Mouse (Mus musculus) embryonic facial prominence, embryonic 10.5 days (tissue): ENCODE measurements around the gene Hoxc6. TPM values are rescaled to one million over a fixed set of nuclear protein-coding genes. Genes with fewer than 3 reads are reported as not detected.

Experiments used
- DNase-seq: peaks from one replicate; pipeline ENCODE4 v3.0.0-alpha.2; 2017; ENCODE audit warnings: low spot score
- H3K27ac ChIP-seq: fragments of 300-500 bp; sonication (generic); replicated peaks from 2 replicates; pipeline ENCODE4 v1.5.1; 2016; ENCODE audit warnings: mild to moderate bottlenecking
- H3K27me3 ChIP-seq: fragments of 300-500 bp; sonication (generic); replicated peaks from 2 replicates; pipeline ENCODE4 v1.6.1; 2016; ENCODE audit warnings: low read depth, mild to moderate bottlenecking; ENCODE audit not compliant: poor library complexity, severe bottlenecking
- H3K36me3 ChIP-seq: fragments of 300-500 bp; sonication (generic); replicated peaks from 2 replicates; pipeline ENCODE4 v1.6.1; 2016; ENCODE audit warnings: mild to moderate bottlenecking, moderate library complexity
- H3K4me1 ChIP-seq: fragments of 300-500 bp; sonication (generic); 2 replicates; pipeline ENCODE4 v1.6.1; 2016
- H3K4me3 ChIP-seq: fragments of 300-500 bp; sonication (generic); 2 replicates; pipeline ENCODE4 v1.5.1; 2016; ENCODE audit warnings: mild to moderate bottlenecking, moderate library complexity
- H3K9me3 ChIP-seq: fragments of 300-500 bp; sonication (generic); 2 replicates; pipeline ENCODE4 v1.6.1; 2016; ENCODE audit warnings: mild to moderate bottlenecking
- WGBS: fragments of 180-500 bp; shearing (Covaris S2); methylation state at CpG from one replicate; pipeline ENCODE4 v1.1.7; 2016; 5-methylcytosine and 5-hydroxymethylcytosine counted together
- polyA plus RNA-seq: library from polyadenylated mRNA; unstranded; fragments of >200 nt; fragmentation: Nextera tagmentation; extraction: Ambion mirVana; gene quantifications from 2 replicates; pipeline ENCODE4 v1.2.1, GENCODE M21; 2016

Hoxc6 gene
- polyA plus RNA-seq, 1 experiment from 2014 or later, result not detected

DNA sequence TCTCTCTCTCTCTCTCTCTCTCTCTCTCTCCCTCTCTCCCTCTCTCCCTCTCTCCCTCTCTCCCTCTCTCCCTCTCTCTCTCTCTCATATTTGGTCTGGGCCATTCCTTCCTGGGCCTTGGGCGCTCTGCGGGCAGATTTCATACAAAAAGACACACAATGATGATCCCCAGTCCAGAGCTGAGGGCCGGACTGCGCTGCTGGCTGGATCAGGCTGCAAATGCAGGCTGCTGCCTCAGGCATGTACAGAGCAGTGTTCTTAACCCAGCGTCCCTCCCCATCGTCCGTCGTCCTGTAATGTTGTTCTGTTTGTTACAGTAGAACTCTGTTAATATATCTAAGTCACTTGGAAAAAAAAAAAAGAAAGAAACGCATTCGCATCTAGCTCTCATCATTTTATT lies 13.5 kb upstream of the Hoxc6 start:
- no peak overlapping the region for H3K4me3 ChIP-seq
- H3K4me1 ChIP-seq, result peaks cover 10% of the 10 kb centered on the region
- H3K27ac ChIP-seq, result no peak overlapping the region
- H3K9me3 ChIP-seq, result no peaks in the 10 kb centered on the region
- H3K27me3 ChIP-seq, result peaks cover 100% of the 10 kb centered on the region
- no peaks in the 10 kb centered on the region for H3K36me3 ChIP-seq
- under 1% methylated on average over 10 of the region's 10 CpGs for WGBS
- no peak for DNase-seq

DNA sequence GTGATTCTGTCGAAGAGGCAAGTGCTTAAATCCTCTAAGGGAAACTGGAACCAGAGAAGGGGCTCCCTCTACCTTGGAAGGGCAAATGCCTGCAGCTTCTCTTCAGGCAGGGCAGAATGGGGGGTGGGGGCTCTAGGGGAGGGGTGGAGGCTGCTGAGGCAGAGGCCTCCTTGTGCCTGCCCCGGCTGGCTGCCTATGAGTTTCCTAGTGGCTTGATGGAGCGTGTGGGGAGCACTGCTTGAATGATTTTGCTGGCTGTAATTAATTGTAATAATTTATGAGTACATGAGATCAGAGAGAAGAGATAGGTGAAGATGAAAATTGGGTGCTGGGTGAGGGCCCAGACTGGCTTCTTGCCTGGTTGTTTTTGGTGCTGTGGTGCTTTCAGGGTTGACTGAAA lies 13.1 kb upstream of the Hoxc6 start:
- Histone ChIP-seq H3K9me3 (no peaks in the 10 kb centered on the region), H3K27me3 (peaks cover 100% of the 10 kb centered on the region), H3K36me3 (no peaks in the 10 kb centered on the region), H3K4me1 (peaks cover 10% of the 10 kb centered on the region), H3K4me3 (no peak overlapping the region), H3K27ac (no peak overlapping the region)
- DNase-seq, result no peak
- WGBS, result 2% methylated on average over 3 of the region's 3 CpGs

DNA sequence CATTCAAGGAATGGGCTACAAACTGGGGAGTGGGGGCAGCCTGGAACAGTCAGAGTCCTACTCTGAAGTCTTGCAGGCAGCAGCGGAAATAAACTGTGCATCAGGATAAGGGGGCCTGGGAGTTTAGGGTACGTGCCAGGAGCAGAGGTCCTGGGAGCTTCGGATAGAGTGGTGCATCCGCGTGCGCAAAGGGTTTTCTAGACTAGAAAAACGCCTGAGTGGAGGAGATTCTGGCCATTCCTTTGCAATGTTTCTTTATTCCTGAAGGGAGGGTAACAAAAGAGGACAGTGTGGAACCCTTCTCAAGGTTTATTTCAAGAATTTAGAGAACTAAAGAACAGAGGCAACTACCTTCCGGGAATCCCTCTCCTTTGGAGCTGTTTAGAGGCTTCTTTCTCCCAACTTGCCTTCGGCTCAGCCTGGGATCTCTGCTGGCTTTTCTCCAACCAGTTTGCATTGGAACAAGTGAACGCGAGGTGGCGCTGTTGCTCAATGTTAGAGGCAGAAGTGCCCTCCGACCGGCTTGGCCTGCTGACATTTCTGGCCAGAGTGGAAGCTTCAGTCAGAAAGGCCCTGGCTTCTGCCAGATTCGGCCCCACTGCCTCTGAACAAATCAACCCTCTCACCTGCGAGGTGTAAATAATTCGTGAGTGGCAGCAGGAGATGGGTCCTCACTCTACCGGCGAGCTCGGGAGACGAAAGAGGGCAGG lies 10.8 kb upstream of the Hoxc6 start:
- Histone ChIP-seq H3K27ac (no peak overlapping the region), H3K9me3 (no peaks in the 10 kb centered on the region), H3K4me1 (peaks cover 3% of the 10 kb centered on the region; the same call in 1 of the 2 replicates), H3K4me3 (no peak overlapping the region), H3K27me3 (peaks cover 100% of the 10 kb centered on the region), H3K36me3 (no peaks in the 10 kb centered on the region)
- 2% methylated on average over 21 of the region's 21 CpGs for WGBS
- peak; percentile 92 for DNase-seq

- H3K36me3 ChIP-seq, result no peaks in the 10 kb centered on the region
- no peak overlapping the region for H3K27ac ChIP-seq
- no peak for DNase-seq
- no peak overlapping the region for H3K4me3 ChIP-seq
- WGBS, result 9% methylated on average over 5 of the region's 5 CpGs
- H3K4me1 ChIP-seq, result peaks cover 3% of the 10 kb centered on the region; the same call in 1 of the 2 replicates
- H3K9me3 ChIP-seq, result no peaks in the 10 kb centered on the region
- H3K27me3 ChIP-seq, result peaks cover 100% of the 10 kb centered on the region
Observed at GRCm38 (mm10) chr15:102988078-102988477, 10.0 kb upstream of the Hoxc6 start.

DNA sequence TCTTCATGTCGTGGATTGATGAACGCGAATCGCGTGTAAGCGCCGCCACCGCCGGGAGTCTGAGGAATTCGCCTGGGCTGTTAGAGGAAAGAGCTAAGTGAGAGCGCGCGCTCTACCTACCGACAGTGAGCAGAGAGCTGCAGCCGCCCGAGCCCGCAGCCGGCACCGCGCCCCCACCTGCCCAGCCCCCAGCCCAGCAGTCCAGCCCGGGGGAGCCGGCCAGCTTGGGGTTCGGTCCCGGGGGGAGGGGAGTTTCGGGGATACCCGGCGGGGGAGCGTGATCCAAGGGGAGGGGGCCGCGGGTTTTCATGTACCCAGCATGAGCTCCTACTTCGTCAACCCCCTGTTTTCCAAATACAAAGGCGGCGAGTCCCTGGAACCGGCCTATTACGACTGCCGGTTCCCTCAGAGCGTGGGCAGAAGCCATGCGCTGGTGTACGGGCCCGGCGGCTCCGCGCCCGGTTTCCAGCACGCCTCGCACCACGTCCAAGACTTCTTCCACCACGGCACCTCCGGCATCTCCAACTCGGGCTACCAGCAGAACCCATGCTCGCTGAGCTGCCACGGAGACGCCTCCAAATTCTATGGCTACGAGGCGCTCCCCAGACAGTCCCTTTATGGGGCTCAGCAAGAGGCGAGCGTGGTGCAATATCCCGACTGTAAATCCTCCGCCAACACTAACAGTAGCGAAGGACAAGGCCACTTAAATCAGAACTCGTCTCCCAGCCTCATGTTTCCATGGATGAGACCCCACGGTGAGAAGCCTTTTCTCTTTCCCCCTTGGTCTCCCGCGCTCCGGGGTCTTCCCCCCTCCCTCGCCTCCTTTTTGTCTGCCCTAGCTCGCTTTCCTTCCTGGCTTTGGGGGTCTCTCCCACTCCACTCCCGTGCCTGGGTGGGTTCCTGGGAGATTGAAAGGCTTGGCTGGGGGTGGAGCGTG lies 7.3 kb upstream of the Hoxc6 start, which contains the start of gene Hoxc8:
Gene Hoxc8 (plus strand): TSS at position 147 of the 937 bp plus-strand sequence.
- DNase-seq, result no peak
- Histone ChIP-seq H3K27me3 (peaks cover 100% of the 10 kb centered on the region), H3K4me3 (no peak within 1 kb of the TSS), H3K9me3 (no peaks in the 10 kb centered on the region), H3K36me3 (no peaks in the 10 kb centered on the region), H3K4me1 (peaks cover 3% of the 10 kb centered on the region; the same call in 1 of the 2 replicates), H3K27ac (no peak within 1 kb of the TSS)
- WGBS, result 1% methylated on average over 69 of the region's 69 CpGs

DNA sequence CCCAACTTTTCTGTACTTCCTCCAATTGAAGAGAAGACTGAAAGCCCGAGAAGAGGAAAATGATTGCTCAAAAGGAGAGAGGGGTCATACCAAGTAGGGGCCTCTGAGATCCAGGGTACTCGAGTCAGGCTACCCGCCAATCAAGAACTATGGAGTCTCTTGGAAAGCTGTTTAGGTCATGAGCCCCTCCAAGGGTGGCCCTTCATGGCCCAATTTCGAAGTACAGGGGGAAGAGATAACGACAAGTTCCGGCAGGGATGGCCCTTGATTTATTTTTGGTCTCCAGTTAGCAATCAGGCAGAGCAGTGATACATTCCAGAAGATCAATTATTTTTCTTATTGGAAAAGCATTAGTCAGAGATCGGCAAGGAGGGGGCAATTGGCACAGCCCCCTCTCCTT lies 6.3 kb upstream of the Hoxc6 start:
- no peaks in the 10 kb centered on the region for H3K36me3 ChIP-seq
- H3K4me3 ChIP-seq, result no peak overlapping the region
- H3K9me3 ChIP-seq, result no peaks in the 10 kb centered on the region
- no peak overlapping the region for H3K27ac ChIP-seq
- DNase-seq, result no peak
- peaks cover 3% of the 10 kb centered on the region; the same call in 1 of the 2 replicates for H3K4me1 ChIP-seq
- H3K27me3 ChIP-seq, result peaks cover 100% of the 10 kb centered on the region
- 3% methylated on average over 7 of the region's 7 CpGs for WGBS

DNA sequence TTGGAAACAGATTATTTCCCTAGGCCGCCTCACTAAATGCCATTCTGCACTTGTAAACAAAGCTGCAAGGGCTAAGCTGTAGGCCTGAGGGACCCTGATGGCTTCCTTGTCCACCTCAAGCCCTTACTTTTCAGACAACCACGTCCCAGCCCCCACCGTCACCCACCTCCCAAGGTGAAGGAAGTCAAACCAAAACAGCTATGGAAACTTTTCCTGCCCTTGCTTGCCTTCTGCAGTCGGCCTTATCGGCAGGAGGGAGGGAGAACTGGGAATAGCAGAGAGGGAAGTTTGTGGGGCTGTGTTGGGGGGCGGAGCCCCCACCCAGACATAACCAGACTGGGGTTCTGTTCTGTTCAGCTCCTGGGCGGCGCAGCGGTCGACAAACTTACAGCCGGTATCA lies 5.9 kb upstream of the Hoxc6 start:
- H3K27me3 ChIP-seq, result peaks cover 100% of the 10 kb centered on the region
- no peaks in the 10 kb centered on the region for H3K9me3 ChIP-seq
- H3K4me3 ChIP-seq, result no peak overlapping the region
- peaks cover 3% of the 10 kb centered on the region; the same call in 1 of the 2 replicates for H3K4me1 ChIP-seq
- H3K36me3 ChIP-seq, result no peaks in the 10 kb centered on the region
- under 1% methylated on average over 11 of the region's 11 CpGs for WGBS
- no peak overlapping the region for H3K27ac ChIP-seq
- no peak for DNase-seq

DNA sequence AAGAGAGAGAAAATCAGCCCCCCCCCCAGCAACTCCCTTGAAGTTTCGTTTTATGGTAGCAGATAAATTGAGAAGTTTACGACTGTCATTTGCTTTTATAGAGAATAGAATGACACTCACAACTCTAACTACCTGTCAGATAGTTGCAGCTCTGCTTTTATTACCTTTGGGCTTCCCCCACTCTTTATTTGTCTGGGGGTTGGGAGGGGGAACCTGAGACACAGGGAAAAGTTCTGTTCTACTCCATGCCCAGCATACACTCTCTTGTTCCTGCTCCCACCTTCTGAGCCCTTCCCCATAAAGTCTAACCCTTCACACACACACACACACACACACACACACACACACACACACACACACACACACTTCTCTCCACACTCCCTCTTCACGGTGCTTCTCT lies 5.2 kb upstream of the Hoxc6 start:
- no peak overlapping the region for H3K27ac ChIP-seq
- no peak overlapping the region for H3K4me3 ChIP-seq
- H3K9me3 ChIP-seq, result no peaks in the 10 kb centered on the region
- peaks cover 3% of the 10 kb centered on the region; the same call in 1 of the 2 replicates for H3K4me1 ChIP-seq
- no peak for DNase-seq
- under 1% methylated on average over 3 of the region's 3 CpGs for WGBS
- peaks cover 100% of the 10 kb centered on the region for H3K27me3 ChIP-seq
- no peaks in the 10 kb centered on the region for H3K36me3 ChIP-seq

- Histone ChIP-seq H3K4me1 (peaks cover 19% of the 10 kb centered on the region), H3K4me3 (no peak overlapping the region), H3K9me3 (no peaks in the 10 kb centered on the region), H3K27ac (no peak overlapping the region), H3K27me3 (peaks cover 100% of the 10 kb centered on the region), H3K36me3 (no peaks in the 10 kb centered on the region)
- no peak for DNase-seq
- WGBS, result 2% methylated on average over 9 of the region's 9 CpGs
Observed at GRCm38 (mm10) chr15:102996548-102996947, 1.5 kb upstream of the Hoxc6 start.

DNA sequence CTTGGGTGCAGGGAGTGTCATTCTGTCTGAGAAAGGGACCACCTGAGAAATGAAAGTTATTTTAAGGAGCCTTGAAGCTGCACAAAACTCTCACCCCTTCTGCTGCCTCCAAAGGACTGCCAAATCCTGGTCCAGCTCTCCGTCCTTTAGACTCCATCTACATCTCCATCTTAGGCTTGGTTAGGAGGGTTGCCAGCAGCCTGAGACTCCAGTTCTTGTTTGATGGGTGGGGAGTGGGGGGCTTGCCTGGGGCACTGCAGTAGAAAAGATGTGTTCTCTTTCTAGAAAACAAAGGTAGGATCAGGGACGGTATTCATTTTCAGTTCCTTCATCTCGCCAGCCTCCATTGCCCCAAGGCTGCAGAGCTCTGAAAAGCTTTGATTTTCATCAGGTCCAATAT lies 626 bp upstream of the Hoxc6 start:
- Histone ChIP-seq H3K27me3 (peaks cover 100% of the 10 kb centered on the region), H3K27ac (no peak overlapping the region), H3K36me3 (no peaks in the 10 kb centered on the region), H3K9me3 (no peaks in the 10 kb centered on the region), H3K4me1 (peaks cover 19% of the 10 kb centered on the region), H3K4me3 (no peak overlapping the region)
- WGBS, result under 1% methylated on average over 3 of the region's 3 CpGs
- no peak for DNase-seq

DNA sequence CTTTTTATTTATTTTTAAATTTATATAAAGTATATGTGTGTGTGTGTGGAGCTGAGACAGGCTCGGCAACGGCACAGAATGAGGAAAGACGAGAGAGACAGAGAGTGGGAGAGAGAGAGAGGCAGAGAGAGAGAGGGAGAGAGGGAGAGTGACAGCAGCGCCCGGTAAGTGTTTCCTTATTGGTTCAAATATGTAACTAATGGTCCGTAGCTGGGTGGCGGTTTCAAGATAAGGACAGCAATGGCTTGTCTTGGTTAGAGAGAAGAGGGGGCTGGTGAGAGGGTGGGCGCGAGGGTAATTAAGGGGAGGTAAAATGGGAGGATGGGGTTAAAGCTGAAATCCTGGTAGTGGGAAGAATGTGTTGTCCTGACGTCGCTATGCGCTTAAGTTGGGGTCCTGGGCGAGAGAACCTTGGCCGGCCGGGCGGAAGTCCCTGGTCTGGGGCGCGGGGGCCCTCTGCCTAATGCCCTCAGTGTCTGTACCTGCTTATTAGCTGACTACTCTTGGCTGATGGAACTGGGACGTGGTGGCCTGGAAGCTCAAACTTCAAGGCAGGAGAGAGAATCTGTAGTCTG lies 638 bp downstream of the Hoxc6 start:
- no peaks in the 10 kb centered on the region for H3K9me3 ChIP-seq
- WGBS, result under 1% methylated on average over 19 of the region's 19 CpGs
- peaks cover 19% of the 10 kb centered on the region for H3K4me1 ChIP-seq
- DNase-seq, result no peak
- H3K27me3 ChIP-seq, result peaks cover 100% of the 10 kb centered on the region
- no peak overlapping the region for H3K27ac ChIP-seq
- H3K4me3 ChIP-seq, result peak overlapping the region; percentile 54
- H3K36me3 ChIP-seq, result no peaks in the 10 kb centered on the region

- H3K9me3 ChIP-seq, result no peaks in the 10 kb centered on the region
- peaks cover 19% of the 10 kb centered on the region for H3K4me1 ChIP-seq
- no peaks in the 10 kb centered on the region for H3K36me3 ChIP-seq
- peak; percentile 72 for DNase-seq
- WGBS, result under 1% methylated on average over 33 of the region's 33 CpGs
- H3K4me3 ChIP-seq, result peak overlapping the region; percentile 54
- H3K27ac ChIP-seq, result no peak overlapping the region
- H3K27me3 ChIP-seq, result peaks cover 100% of the 10 kb centered on the region
Observed at GRCm38 (mm10) chr15:102999183-102999831, 1.2 kb downstream of the Hoxc6 start.
